Mouse (Mus musculus) forebrain, postnatal 0 days (tissue): Measurements from ENCODE around the gene Gm2431. TPM values are rescaled to one million over a fixed set of nuclear protein-coding genes. Genes with fewer than 3 reads are reported as not detected.
"Not testable (repeated sequence)": the region's sequence is repeated elsewhere in the genome, so short reads cannot be mapped to it uniquely, and the experiment has no call there.

Experiments
- ATAC-seq: fragments of 200-750 bp; cut with Nextera tagmentation; 2 replicates; pipeline ENCODE4 v1.8.0; 2017; ENCODE audit warnings: mild to moderate bottlenecking, moderate library complexity
- DNase-seq: peaks from one replicate; pipeline ENCODE4 v3.0.0-alpha.2; 2015
- H3K27ac ChIP-seq: fragments of 300-500 bp; sonication (generic); 2 replicates; pipeline ENCODE4 v1.5.1; 2014; ENCODE audit warnings: low read depth, mild to moderate bottlenecking, antibody characterized with exemption, low read length, moderate library complexity, mixed read lengths
- H3K27me3 ChIP-seq: fragments of 300-500 bp; sonication (generic); 2 replicates; pipeline ENCODE4 v1.6.1; 2014; ENCODE audit warnings: mild to moderate bottlenecking, low read length, mixed read lengths; ENCODE audit not compliant: insufficient read depth
- H3K36me3 ChIP-seq: fragments of 300-500 bp; sonication (generic); 2 replicates; pipeline ENCODE4 v1.6.1; 2014; ENCODE audit warnings: mild to moderate bottlenecking, moderate library complexity; ENCODE audit not compliant: insufficient read depth
- H3K4me1 ChIP-seq: fragments of 300-500 bp; sonication (generic); 2 replicates; pipeline ENCODE4 v1.6.1; 2014; ENCODE audit warnings: antibody characterized with exemption; ENCODE audit not compliant: insufficient read depth
- H3K4me2 ChIP-seq: fragments of 300-500 bp; sonication (generic); 2 replicates; pipeline ENCODE4 v1.6.1; 2014; ENCODE audit warnings: low read depth, mild to moderate bottlenecking, moderate library complexity
- H3K4me3 ChIP-seq: fragments of 300-500 bp; sonication (generic); 2 replicates; pipeline ENCODE4 v1.5.1; 2014; ENCODE audit warnings: low read depth, low read length, mixed read lengths
- H3K9ac ChIP-seq: fragments of 300-500 bp; sonication (generic); 2 replicates; pipeline ENCODE4 v1.6.1; 2014; ENCODE audit warnings: mild to moderate bottlenecking
- H3K9me3 ChIP-seq: fragments of 300-500 bp; sonication (generic); 2 replicates; pipeline ENCODE4 v1.6.1; 2016; ENCODE audit warnings: low read length
- CTCF ChIP-seq: sonication (generic); IDR thresholded peaks from 2 replicates; pipeline ENCODE4 v1.5.1; 2016; ENCODE audit warnings: antibody characterized with exemption, control low read depth, low read depth
- WGBS: fragments of 180-500 bp; shearing (Covaris S2); extraction: QIAGEN DNeasy Blood & Tissue Kit; methylation state at CpG from one replicate; pipeline ENCODE4 v1.1.7; 2014; 5-methylcytosine and 5-hydroxymethylcytosine counted together
- polyA plus RNA-seq: library from polyadenylated mRNA; unstranded; fragments of >200 nt; fragmentation: Nextera tagmentation; extraction: Ambion mirVana; gene quantifications from 2 replicates; pipeline ENCODE4 v1.2.1, GENCODE M21; 2015
- total RNA-seq: library from RNA; depleted of rRNA; stranded (reverse); fragments of >200 nt; gene quantifications from 2 replicates; pipeline ENCODE4 v1.2.3, GENCODE M21; 2014

Gene Gm2431
- total and polyA plus RNA-seq, 2 experiments from 2014 or later, result not detected

DNA sequence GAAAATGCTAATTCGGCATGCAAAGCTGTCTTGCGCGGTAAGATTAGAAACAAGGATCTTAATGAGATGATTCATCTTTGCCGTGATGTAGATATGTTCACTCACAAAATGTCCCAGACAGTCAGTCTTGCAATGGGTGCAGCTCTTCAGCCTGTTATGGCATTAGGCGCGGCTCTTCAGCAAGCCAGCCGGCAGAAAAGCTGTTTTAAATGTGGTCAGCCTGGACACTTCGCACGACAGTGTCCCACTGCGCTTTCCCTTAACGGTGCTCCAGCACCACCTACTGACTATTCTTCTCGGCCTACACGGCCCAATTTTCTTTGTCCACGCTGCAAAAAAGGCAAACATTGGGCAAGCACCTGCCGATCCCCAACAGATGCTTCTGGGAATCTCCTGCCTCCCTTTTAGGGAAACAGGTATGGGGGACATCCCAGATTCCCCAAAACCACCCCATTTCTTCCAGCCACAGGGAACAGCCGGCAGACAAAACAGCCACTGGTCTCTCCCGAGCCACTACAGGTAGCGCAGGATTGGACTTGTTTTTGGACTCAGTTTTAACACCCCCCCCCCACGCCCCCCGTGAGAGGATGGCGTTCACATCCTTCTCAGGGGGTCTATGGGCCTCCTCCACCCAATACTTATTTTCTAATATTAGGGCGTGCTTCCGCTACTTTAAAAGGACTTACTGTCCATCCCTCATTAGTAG, 27.1 kb upstream of the Gm2431 start:
- peak overlapping the region; percentile 82 for H3K4me2 ChIP-seq
- H3K9ac ChIP-seq, result peak overlapping the region; percentile 53; the same call in 1 of the 2 replicates
- no peaks in the 10 kb centered on the region for H3K27me3 ChIP-seq
- no peak for DNase-seq
- H3K36me3 ChIP-seq, result no peaks in the 10 kb centered on the region
- ATAC-seq, result peak; percentile 71
- H3K4me1 ChIP-seq, result 0 out of 2 replicates have a peak, but pooled peaks cover 3% of the 10 kb centered on the region
- 22% methylated on average over 23 of the region's 23 CpGs for WGBS
- peak overlapping the region; percentile 59 for H3K4me3 ChIP-seq
- TF ChIP-seq CTCF, result peak; percentile 54
- no peaks in the 10 kb centered on the region for H3K9me3 ChIP-seq
- peak overlapping the region; percentile 4; the same call in 1 of the 2 replicates for H3K27ac ChIP-seq

DNA sequence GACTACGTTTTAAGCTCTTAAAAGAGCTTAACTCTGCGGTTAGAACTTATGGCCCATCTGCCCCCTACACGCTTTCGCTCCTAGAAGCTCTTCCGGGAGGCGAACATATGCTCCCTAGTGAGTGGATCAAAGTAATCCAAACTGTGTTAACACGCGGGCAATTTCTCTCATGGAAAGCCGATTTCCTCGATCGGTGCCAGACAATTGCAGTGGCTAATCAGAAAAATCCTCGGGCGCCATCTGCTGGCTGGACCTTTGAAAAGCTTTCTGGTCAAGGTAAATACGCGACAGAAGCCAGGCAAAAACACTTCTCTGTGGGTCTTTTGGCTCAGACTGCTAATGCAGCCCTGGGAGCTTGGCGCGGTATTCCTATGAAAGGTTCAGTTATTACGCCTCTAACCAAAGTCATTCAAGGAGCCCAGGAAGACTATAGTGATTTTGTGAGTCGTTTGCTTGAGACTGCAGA, 26.5 kb upstream of the Gm2431 start:
- WGBS, result under 1% methylated on average over 19 of the region's 19 CpGs
- Histone ChIP-seq H3K27me3 (no peaks in the 10 kb centered on the region), H3K36me3 (no peaks in the 10 kb centered on the region), H3K9ac (peak overlapping the region; percentile 53), H3K4me1 (0 out of 2 replicates have a peak, but pooled peaks cover 3% of the 10 kb centered on the region), H3K4me3 (peak overlapping the region; percentile 59), H3K9me3 (no peaks in the 10 kb centered on the region), H3K4me2 (peak overlapping the region; percentile 82), H3K27ac (peak overlapping the region; percentile 42)
- TF ChIP-seq CTCF, result peak; percentile 81
- DNase-seq (peak; percentile 95), ATAC-seq (peak; percentile 90)

DNA sequence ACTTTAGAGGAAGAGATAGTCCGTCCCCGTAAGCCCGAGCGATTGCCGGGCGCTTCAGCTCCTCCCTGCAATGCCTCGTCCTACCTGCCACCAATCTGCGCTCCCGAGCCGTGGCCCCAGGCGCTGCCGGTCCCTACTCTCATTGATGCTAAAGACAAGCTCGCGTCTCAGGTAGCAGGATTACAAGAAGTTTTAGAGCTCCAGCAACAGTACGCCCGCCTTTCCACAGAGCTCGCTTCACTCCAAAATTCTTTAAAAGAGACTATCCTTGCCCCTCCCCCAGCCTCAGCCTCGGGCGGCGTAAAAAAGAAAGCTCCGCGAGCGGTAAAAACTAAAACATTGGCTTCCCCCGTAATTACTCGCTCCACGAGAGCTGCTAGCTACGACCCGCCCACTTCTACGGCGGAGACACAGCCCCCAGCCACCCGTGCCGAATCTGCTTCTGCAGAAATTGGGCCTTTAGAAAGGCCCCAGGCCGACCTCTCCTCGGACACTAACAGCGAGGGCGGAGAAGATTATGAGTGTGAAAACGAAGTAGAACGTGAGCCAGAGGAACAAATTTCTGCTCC, 26.0 kb upstream of the Gm2431 start:
- peak overlapping the region; percentile 42; the same call in 1 of the 2 replicates for H3K27ac ChIP-seq
- H3K9ac ChIP-seq, result peak overlapping the region; percentile 53
- TF ChIP-seq CTCF, result no peak; the same call in 1 of the 2 replicates
- peak overlapping the region; percentile 82 for H3K4me2 ChIP-seq
- H3K9me3 ChIP-seq, result no peaks in the 10 kb centered on the region
- DNase-seq (no peak), ATAC-seq (peak; percentile 63)
- 2% methylated on average over 38 of the region's 38 CpGs for WGBS
- H3K4me1 ChIP-seq, result 0 out of 2 replicates have a peak, but pooled peaks cover 3% of the 10 kb centered on the region
- no peaks in the 10 kb centered on the region for H3K36me3 ChIP-seq
- peak overlapping the region; percentile 59 for H3K4me3 ChIP-seq
- no peaks in the 10 kb centered on the region for H3K27me3 ChIP-seq

DNA sequence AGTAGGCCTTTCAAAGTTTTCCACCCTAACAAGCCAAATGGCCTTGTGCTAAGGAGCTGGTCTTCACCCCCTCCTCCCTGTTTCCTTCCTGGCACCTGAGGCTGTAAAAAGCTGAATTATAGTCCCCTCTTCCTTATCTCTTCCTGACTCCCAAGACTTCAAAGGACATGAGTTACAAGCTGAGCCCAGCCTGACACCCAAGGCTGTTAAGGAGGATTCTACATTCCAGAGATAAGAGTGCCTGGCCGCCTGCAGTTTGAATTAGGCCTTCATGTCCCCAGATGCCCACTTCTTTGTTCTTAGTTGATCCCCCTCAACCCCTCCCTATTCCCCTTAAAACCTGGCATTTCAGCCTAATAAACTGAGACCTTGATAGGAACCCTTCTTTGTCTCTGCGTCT, 24.7 kb upstream of the Gm2431 start:
- not testable (repeated sequence) for ATAC-seq, H3K27ac ChIP-seq, H3K9me3 ChIP-seq, H3K27me3 ChIP-seq, H3K4me2 ChIP-seq, H3K4me3 ChIP-seq, H3K36me3 ChIP-seq, DNase-seq, H3K4me1 ChIP-seq, H3K9ac ChIP-seq
- 33% methylated on average over 2 of the region's 2 CpGs for WGBS

DNA sequence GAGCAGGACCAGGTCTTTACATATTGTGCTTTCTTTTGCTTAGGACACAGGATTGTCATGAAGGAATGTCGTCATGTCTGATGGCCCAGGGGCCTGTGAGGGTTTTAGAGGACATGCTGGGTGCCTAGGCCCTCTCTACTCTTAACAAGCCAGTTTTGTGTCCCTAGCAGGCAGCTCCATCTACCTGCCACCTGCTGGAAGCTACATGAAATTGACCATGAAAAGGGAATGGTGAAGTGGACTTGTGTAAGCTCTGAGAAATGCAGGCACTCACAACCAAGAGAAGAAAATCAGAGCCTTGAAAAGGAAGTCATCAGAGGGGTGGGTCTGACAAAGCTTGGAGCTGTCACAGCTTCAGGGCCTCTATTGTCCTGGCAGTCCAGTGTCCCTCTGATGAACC, 21.1 kb upstream of the Gm2431 start:
- 0 out of 2 replicates have a peak, but pooled peaks have one; percentile 24 for TF ChIP-seq CTCF
- 71% methylated on average over 1 of the region's 1 CpGs for WGBS
- H3K4me3 ChIP-seq, H3K36me3 ChIP-seq, DNase-seq, H3K9ac ChIP-seq, ATAC-seq, H3K27ac ChIP-seq, H3K9me3 ChIP-seq, H3K4me1 ChIP-seq, H3K27me3 ChIP-seq, H3K4me2 ChIP-seq: not testable (repeated sequence)

DNA sequence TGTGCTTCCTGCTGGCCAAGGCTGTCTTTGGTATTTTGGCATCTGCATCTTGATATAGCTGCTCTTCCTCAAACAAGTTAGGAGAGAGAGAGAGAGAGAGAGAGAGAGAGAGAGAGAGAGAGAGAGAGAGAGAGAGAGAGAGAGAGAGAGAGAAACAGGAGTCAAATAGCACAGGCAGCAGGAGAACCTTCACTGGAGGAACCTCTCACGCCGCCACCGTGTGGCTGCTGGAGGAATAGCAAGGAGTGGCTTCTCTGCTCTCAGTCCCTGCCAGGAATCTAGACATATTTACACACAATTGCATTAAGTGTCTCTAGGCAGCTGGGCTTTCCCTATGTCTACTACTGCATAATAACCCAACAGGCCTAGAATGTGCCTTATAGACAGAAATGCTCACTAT, 20.0 kb upstream of the Gm2431 start:
- TF ChIP-seq CTCF, result peak; percentile 74
- not testable (repeated sequence) for H3K36me3 ChIP-seq, H3K9me3 ChIP-seq, H3K4me1 ChIP-seq, H3K27ac ChIP-seq, H3K27me3 ChIP-seq, H3K4me3 ChIP-seq, H3K9ac ChIP-seq, H3K4me2 ChIP-seq
- WGBS, result 1% methylated on average over 3 of the region's 3 CpGs
- ATAC-seq (peak; percentile 67), DNase-seq (peak; percentile 74)

DNA sequence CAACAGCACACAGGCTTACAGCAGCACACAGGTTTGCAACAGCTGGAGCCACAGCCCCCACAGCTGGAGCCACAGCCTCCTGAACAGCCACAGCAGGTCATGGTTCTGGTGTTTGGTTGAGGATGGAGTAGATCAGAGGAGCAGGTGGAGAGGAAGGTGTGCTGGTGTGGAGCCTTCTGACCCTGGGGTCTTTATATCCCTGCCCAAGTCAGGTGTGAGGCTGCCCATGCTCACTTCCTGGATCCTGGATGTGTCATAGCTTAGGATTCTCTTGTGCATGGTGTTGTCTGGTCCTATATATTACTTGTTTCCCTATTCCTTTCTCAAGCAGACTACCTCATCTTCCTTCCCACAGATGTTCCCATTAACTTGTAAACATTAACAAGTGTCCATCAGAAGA, 16.1 kb upstream of the Gm2431 start, which contains the start of gene Gm4559:
Gene Gm4559, minus strand, starts transcription at position 101 of the 400 bp plus-strand sequence.
- H3K4me2 ChIP-seq, H3K9me3 ChIP-seq, DNase-seq, H3K27ac ChIP-seq, ATAC-seq, H3K4me1 ChIP-seq, H3K36me3 ChIP-seq, H3K27me3 ChIP-seq, H3K4me3 ChIP-seq, H3K9ac ChIP-seq: not testable (repeated sequence)
